Mouse (Mus musculus) lung, postnatal 10 days (tissue): Measurements from ENCODE around the gene Olfr796.

Source experiments
- DNase-seq: peaks from one replicate; pipeline ENCODE4 v3.0.0; 2021

The Olfr796 gene

DNA sequence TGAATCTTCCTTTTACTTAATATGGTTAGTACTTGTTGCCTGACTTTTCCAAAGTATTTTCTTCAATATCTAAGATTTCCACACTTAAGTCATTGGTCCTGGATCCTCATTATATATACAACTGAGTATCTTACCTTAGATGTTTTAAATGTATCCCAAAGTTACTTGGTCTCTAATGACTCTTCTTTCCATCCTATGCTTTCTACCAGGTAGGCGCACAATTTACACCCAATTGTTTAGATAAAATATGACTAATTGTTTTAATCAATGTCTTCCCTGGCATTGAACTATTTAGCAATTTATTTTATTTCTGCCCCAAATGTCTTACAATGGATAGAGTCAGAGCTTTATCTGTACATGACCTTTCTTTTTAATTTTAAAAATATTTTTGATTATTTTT, at the start of gene Olfr796:
Gene Olfr796, minus strand, starts transcription at position 101 of the 400 bp plus-strand sequence.
- DNase-seq: no peak

DNA sequence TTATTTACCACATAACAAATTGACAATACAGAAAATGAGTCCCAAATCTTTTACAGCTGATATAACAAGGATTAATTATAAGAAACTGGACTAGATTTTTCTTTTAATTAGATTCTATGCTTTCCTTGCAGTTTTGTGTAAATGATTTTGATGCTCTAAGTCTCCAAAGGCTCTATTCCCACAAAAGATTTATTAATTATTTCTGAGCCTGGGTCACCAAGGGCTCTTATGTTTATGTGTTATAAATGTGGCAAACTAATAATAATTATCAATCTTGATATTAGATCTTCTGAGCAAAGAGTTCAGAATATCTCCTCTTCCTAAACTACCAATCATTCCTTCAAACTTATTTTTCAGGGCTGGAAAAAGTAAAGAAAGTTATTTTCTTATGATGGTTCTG, 45.0 kb upstream of the Olfr796 start, which contains the start of gene Olfr800:
Gene Olfr800, plus strand, starts transcription at position 301 of the 400 bp plus-strand sequence.
- no peak for DNase-seq

DNA sequence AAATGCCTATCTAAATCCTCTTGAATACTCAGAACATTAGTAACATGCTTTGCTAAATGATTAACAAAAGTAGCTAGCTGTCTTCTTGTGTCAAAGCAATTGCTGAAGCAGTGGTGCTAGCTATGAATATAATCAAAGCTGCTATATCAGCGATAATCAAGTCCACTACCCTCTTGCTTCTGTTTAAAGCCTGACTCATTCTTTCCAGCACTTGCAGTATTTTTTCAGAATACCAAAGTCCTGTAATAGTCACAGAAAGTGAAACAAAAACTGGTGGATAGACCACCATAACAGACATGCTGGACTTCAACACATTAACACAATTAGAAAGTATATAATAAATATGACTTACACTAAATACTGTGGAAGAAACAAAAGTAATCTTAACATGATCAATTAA, 39.4 kb upstream of the Olfr796 start:
- DNase-seq: no peak

DNA sequence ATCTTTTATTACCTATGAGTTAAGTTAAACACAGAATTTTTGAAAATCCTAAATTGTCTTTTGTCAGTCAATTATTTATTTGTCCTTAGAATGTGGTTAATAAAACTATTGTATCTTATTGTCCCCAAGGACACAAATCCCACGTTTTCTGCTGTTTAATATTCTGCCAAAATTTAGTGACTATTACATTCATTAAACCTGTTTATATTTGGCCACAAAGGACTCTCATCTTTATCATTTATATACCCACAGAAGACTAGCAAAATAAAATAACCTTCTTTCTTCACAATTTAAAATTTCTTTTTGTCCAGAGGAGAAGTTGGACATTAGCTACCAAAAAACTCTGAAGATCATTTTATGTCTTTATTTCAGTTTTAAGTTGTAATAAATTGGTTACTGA, 24.8 kb upstream of the Olfr796 start, which contains the start of gene Olfr799:
Gene Olfr799, plus strand, starts transcription at position 301 of the 400 bp plus-strand sequence.
- DNase-seq: no peak

DNA sequence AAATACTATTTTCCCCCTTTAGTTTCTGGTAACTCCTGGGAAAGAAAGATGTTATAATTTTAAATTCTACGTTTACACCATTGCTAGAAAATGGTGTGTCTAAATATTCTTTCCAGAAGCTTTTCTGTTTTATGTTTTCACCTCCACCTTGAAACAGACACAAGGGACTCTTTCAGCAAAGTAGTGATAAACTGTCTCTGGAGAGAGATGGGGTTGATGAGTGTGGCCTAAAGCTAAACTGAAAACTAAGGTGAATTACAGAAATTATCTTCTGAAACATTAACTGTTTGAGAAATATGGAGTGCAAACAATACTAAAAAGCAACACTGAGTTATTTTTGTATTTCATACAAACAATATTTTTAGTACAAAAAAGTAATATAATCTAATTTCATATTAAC, 15.5 kb upstream of the Olfr796 start, which contains the start of gene Olfr798:
Gene Olfr798, minus strand, starts transcription at position 101 of the 400 bp plus-strand sequence.
- DNase-seq: no peak

DNA sequence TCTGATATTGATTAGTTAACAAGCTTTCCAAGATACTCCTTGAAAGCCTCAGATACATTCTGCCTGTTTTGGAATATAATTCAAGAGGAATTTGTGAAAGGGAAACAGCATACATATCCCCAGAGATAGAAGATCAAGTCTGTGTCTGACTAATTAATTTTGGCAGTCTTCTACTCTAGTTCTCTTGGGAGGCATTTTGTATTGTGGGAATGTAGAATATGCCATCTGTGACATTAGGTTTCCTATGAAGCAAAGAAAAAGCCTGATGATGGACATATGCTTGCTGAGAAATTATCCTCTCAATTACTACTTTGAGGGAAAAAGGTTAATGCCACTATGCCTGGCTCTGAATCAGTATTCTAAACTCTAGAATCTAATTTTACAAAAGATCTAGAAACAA, 10.9 kb upstream of the Olfr796 start:
- no peak for DNase-seq

DNA sequence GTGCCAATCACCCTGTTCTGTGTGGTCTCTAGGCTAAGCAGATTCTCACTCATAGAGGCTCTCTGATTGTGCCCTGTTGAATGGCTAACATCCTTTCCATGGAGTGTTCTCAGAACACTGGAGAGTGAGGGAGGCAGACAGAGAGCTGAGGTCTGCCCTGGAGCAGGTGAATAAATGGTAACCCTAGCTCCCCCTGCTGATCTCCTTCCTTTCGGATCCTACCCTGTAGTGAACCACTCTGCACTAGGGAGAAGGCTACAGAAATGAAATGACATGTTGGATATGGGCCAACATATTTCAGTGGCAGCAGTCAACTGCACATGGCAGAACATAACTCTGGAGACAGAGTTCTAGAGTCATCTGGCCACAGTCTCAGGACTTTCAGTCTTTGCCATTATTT, 9.4 kb upstream of the Olfr796 start:
- DNase-seq: no peak

DNA sequence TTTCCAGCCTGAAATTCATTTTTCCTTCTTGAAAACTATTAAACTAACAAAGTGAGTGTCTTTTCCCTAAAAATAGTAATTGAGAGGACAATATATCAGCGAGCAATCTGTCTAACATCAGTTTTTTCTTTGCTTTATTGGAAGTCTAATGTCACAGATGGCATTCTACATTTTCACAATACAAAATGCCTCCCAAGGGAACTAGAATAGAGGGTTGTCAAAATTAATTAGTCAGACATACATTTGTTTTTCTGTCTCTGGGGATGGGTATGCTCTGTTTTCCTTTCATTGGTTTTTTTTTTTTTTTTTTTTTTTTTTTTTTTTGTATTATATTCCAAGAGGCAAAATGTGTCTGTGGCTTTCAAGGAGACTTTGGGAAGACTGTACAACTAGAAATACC, 35.3 kb downstream of the Olfr796 start:
- DNase-seq: no peak

DNA sequence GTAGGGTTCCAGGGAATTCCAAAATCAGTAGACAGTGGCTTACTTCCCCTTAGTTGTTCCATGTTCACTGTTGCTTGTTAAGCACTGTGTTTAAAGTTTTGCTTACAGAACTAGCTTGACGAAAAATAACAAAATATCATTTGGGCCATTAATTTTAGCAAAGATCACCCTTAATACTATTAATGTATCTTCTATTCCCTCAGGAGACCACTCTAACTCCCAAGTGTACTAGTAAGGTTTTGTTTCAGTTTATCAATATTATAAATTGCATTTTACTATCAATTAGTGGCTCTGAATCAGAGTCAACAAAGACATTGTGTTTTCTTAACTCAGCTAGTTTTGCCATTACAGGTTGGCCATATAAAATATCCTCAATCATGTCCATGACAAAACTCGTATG, 45.0 kb downstream of the Olfr796 start, which contains the start of gene Olfr794:
Gene Olfr794, plus strand, starts transcription at position 301 of the 400 bp plus-strand sequence.
- DNase-seq: no peak
